Mouse (Mus musculus): Measurements from ENCODE around the gene Ttll7. TPM values are rescaled to one million over a fixed set of nuclear protein-coding genes. Genes with fewer than 3 reads are reported as not detected.

Gene Ttll7
- total and polyA plus RNA-seq, 3 experiments: 0.38 TPM; not detected in 2

GRCm38 (mm10) chr3:146993834-146994669, 141.9 kb downstream of the Ttll7 start:
- H3K27me3 ChIP-seq (ENCODE audit: insufficient read depth, low read length): no peaks in the 10 kb centered on the region
- no peak overlapping the region for H3K4me3 ChIP-seq (ENCODE audit: low read depth, low read length)
- H3K4me1 ChIP-seq (ENCODE audit: insufficient read depth, low read depth, low read length): no peaks in the 10 kb centered on the region
- peaks cover 9% of the 10 kb centered on the region for H3K9me3 ChIP-seq (replicated peaks)
- H3K36me3 ChIP-seq (replicated peaks): no peaks in the 10 kb centered on the region
- TF ChIP-seq GATA2 (IDR thresholded peaks at IDR 0.05; ENCODE audit: borderline replicate concordance, low read depth, low read length): no peak
- no peak for TF ChIP-seq TAL1 (conservative IDR thresholded peaks at IDR 0.05; ENCODE audit: low read depth, low read length)
- TF ChIP-seq POLR2AphosphoS5 (IDR thresholded peaks at IDR 0.05; ENCODE audit: insufficient replicate concordance, low read depth, low read length): no peak
- TF ChIP-seq GATA1 (IDR thresholded peaks at IDR 0.05; ENCODE audit: borderline replicate concordance, low read length): no peak
- no peak for TF ChIP-seq CTCF (IDR thresholded peaks at IDR 0.05; ENCODE audit: low read depth, low read length)
- ATAC-seq (ENCODE audit: extremely low read depth, insufficient number of reproducible peaks, low FRiP score, poor library complexity, severe bottlenecking) (no peak), DNase-seq (ENCODE audit: low spot score) (no peak)

GRCm38 (mm10) chr3:146994670-146995415, 142.7 kb downstream of the Ttll7 start:
- Histone ChIP-seq H3K36me3 (replicated peaks) (no peaks in the 10 kb centered on the region), H3K27me3 (ENCODE audit: insufficient read depth, low read length) (no peaks in the 10 kb centered on the region), H3K4me3 (ENCODE audit: low read depth, low read length) (no peak overlapping the region), H3K4me1 (ENCODE audit: insufficient read depth, low read depth, low read length) (no peaks in the 10 kb centered on the region), H3K9me3 (replicated peaks) (peaks cover 10% of the 10 kb centered on the region)
- no peak for DNase-seq (ENCODE audit: low spot score)
- no peak for ATAC-seq (ENCODE audit: extremely low read depth, insufficient number of reproducible peaks, low FRiP score, poor library complexity, severe bottlenecking)
- TF ChIP-seq POLR2AphosphoS5 (IDR thresholded peaks at IDR 0.05; ENCODE audit: insufficient replicate concordance, low read depth, low read length) (no peak), TAL1 (conservative IDR thresholded peaks at IDR 0.05; ENCODE audit: low read depth, low read length) (no peak)

- Histone ChIP-seq H3K9me3 (replicated peaks) (peaks cover 16% of the 10 kb centered on the region), H3K27me3 (ENCODE audit: insufficient read depth, low read length) (no peaks in the 10 kb centered on the region), H3K4me3 (ENCODE audit: low read depth, low read length) (no peak overlapping the region), H3K4me1 (ENCODE audit: insufficient read depth, low read depth, low read length) (no peaks in the 10 kb centered on the region), H3K36me3 (replicated peaks) (no peaks in the 10 kb centered on the region)
- no peak for DNase-seq (ENCODE audit: low spot score)
- no peak for TF ChIP-seq GATA2 (IDR thresholded peaks at IDR 0.05; ENCODE audit: borderline replicate concordance, low read depth, low read length)
- no peak for ATAC-seq (ENCODE audit: extremely low read depth, insufficient number of reproducible peaks, low FRiP score, poor library complexity, severe bottlenecking)
Measured at GRCm38 (mm10) chr3:146999148-146999547, 147.0 kb downstream of the Ttll7 start.

DNA sequence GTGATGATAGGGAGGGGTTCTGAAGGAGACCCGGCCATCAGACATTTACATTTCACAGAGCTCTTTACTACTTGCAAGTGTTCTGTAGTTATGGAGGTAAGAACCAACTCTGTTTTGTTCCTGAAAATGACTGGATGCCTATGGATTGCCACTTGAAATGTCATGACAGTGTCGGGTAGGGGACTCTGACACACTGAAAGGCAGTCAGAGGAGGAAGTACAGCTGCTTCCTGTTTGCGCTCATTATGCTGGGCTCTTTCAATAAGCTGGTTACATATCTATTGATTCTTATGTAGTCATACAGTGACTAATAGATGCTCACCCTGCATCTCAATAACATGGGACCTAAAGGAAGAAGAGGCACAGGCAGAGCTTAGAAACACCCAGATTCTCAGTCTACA, 148.8 kb downstream of the Ttll7 start:
- ATAC-seq (ENCODE audit: extremely low read depth, insufficient number of reproducible peaks, low FRiP score, poor library complexity, severe bottlenecking): no peak
- no peaks in the 10 kb centered on the region for H3K4me1 ChIP-seq (ENCODE audit: insufficient read depth, low read depth, low read length)
- no peak for DNase-seq (ENCODE audit: low spot score)
- H3K4me3 ChIP-seq (ENCODE audit: low read depth, low read length): no peak overlapping the region
- no peaks in the 10 kb centered on the region for H3K27me3 ChIP-seq (ENCODE audit: insufficient read depth, low read length)
- no peaks in the 10 kb centered on the region for H3K36me3 ChIP-seq (replicated peaks)
- TF ChIP-seq GATA2 (IDR thresholded peaks at IDR 0.05; ENCODE audit: borderline replicate concordance, low read depth, low read length): no peak
- no peak for TF ChIP-seq CTCF (IDR thresholded peaks at IDR 0.05; ENCODE audit: low read depth, low read length)
- TF ChIP-seq TAL1 (conservative IDR thresholded peaks at IDR 0.05; ENCODE audit: low read depth, low read length): no peak
- no peak for TF ChIP-seq GATA1 (IDR thresholded peaks at IDR 0.05; ENCODE audit: borderline replicate concordance, low read length)
- no peak for TF ChIP-seq POLR2AphosphoS5 (IDR thresholded peaks at IDR 0.05; ENCODE audit: insufficient replicate concordance, low read depth, low read length)
- peaks cover 15% of the 10 kb centered on the region; the same call in 1 of the 2 replicates for H3K9me3 ChIP-seq (replicated peaks)

- TF ChIP-seq TAL1 (conservative IDR thresholded peaks at IDR 0.05; ENCODE audit: low read depth, low read length): no peak
- TF ChIP-seq GATA1 (IDR thresholded peaks at IDR 0.05; ENCODE audit: borderline replicate concordance, low read length): no peak
- TF ChIP-seq GATA2 (IDR thresholded peaks at IDR 0.05; ENCODE audit: borderline replicate concordance, low read depth, low read length): no peak
- TF ChIP-seq POLR2AphosphoS5 (IDR thresholded peaks at IDR 0.05; ENCODE audit: insufficient replicate concordance, low read depth, low read length): no peak
- TF ChIP-seq CTCF (IDR thresholded peaks at IDR 0.05; ENCODE audit: low read depth, low read length): no peak
- no peak overlapping the region for H3K4me3 ChIP-seq (ENCODE audit: low read depth, low read length)
- DNase-seq (ENCODE audit: low spot score) (no peak), ATAC-seq (ENCODE audit: extremely low read depth, insufficient number of reproducible peaks, low FRiP score, poor library complexity, severe bottlenecking) (no peak)
- no peaks in the 10 kb centered on the region for H3K27me3 ChIP-seq (ENCODE audit: insufficient read depth, low read length)
- peaks cover 15% of the 10 kb centered on the region; the same call in 1 of the 2 replicates for H3K9me3 ChIP-seq (replicated peaks)
- H3K36me3 ChIP-seq (replicated peaks): no peaks in the 10 kb centered on the region
- H3K4me1 ChIP-seq (ENCODE audit: insufficient read depth, low read depth, low read length): no peaks in the 10 kb centered on the region
Measured at GRCm38 (mm10) chr3:147001557-147001956, 149.4 kb downstream of the Ttll7 start.

DNA sequence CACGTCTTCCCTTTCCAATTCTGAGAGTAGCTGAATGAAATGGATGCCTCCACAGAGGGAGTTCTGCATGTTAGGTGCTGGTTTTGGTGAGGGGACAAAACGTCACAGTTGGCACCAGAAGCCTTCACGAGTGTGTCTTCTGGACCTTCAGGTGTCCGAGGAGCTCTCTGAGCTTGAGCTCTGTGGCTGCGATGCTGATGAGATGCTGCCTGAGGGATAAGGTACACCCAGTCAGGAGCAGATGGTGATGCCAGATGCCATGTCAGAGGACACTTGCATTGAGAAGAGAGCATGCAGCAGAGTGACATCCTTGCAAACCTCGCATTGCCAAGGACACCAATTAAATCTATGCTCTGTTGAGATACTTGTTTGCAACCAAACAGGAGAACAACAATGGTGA, 164.3 kb downstream of the Ttll7 start:
- ATAC-seq (ENCODE audit: extremely low read depth, insufficient number of reproducible peaks, low FRiP score, poor library complexity, severe bottlenecking) (no peak), DNase-seq (ENCODE audit: low spot score) (no peak)
- Histone ChIP-seq H3K4me1 (ENCODE audit: insufficient read depth, low read depth, low read length) (no peaks in the 10 kb centered on the region), H3K36me3 (replicated peaks) (no peaks in the 10 kb centered on the region), H3K4me3 (ENCODE audit: low read depth, low read length) (no peak overlapping the region), H3K9me3 (replicated peaks) (peaks cover 17% of the 10 kb centered on the region), H3K27me3 (ENCODE audit: insufficient read depth, low read length) (no peaks in the 10 kb centered on the region)
- TF ChIP-seq GATA2 (IDR thresholded peaks at IDR 0.05; ENCODE audit: borderline replicate concordance, low read depth, low read length) (no peak), TAL1 (conservative IDR thresholded peaks at IDR 0.05; ENCODE audit: low read depth, low read length) (no peak), GATA1 (IDR thresholded peaks at IDR 0.05; ENCODE audit: borderline replicate concordance, low read length) (no peak), CTCF (IDR thresholded peaks at IDR 0.05; ENCODE audit: low read depth, low read length) (no peak), POLR2AphosphoS5 (IDR thresholded peaks at IDR 0.05; ENCODE audit: insufficient replicate concordance, low read depth, low read length) (no peak)

Measured in G1E (cell line).